Mouse (Mus musculus): ENCODE measurements around the gene Fbxl15.

Fbxl15 gene

DNA sequence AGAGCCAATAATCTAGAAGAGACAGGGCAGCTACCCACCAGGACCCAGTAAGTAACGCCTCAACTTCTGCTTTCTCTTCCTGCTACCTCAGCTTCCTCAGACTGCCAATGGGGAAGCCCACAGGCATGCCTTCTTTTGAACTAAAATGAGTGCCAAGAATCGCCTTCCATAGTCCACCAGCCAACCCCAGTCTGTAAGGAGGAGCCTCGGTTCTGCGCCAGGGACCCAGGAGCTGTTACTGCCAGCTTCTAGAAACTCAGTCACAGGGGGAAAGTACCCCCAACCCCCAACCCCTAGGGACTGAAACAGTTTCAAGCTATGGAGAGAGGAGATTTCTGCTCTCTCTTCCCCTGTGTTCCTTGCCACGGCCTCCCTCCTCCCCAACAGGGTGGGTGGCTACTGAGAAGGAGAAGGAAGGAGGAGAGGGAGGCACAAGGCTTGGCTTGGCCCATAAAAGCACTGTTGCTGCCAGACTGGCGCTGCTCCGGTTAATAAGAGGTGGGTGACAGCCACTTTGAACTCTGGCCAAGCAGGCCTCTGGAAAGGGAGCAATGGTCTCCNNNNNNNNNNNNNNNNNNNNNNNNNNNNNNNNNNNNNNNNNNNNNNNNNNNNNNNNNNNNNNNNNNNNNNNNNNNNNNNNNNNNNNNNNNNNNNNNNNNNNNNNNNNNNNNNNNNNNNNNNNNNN is 11.4 kb downstream of the Fbxl15 start:
- peak; percentile 79 for DNase-seq (ENCODE audit: low read depth, low spot score)
- Histone ChIP-seq H3K27me3 (ENCODE audit: control insufficient read depth, insufficient read depth, low read length, poor library complexity, severe bottlenecking) (no peaks in the 10 kb centered on the region), H3K36me3 (ENCODE audit: control insufficient read depth, insufficient read depth, low read length, poor library complexity, severe bottlenecking) (no peaks in the 10 kb centered on the region)

DNA sequence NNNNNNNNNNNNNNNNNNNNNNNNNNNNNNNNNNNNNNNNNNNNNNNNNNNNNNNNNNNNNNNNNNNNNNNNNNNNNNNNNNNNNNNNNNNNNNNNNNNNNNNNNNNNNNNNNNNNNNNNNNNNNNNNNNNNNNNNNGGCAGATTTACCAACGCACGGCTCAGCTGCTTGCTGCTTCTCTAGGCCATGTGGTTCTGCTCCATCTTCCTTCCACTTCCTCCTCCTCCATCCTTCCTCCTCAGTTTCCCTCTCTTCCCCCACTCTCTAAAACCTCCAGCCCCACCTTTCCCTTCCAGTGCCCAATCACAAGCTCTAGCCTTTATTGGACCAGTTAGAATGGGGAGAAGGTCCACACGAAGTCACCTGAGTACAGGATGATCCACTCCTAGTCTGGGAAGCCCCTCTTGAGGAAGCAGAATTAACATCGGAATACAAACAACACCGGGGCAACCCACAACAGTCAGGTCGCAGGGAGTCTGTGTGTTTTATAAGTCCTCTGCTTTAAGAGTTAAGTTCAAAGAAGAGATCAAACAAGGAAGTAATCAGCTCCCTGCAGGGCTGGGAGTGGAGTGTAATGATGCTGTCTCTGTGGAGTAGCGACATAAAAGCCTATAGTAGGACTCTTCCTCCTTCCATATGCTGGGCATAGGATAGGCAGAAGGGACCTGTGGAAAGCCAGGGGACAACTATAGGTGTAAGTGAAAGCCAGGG is 16.9 kb downstream of the Fbxl15 start:
- no peaks in the 10 kb centered on the region for H3K27me3 ChIP-seq (ENCODE audit: control insufficient read depth, insufficient read depth, low read length, poor library complexity, severe bottlenecking)
- H3K36me3 ChIP-seq (ENCODE audit: control insufficient read depth, insufficient read depth, low read length, poor library complexity, severe bottlenecking): no peaks in the 10 kb centered on the region
- no peak for DNase-seq (ENCODE audit: low read depth, low spot score)

DNA sequence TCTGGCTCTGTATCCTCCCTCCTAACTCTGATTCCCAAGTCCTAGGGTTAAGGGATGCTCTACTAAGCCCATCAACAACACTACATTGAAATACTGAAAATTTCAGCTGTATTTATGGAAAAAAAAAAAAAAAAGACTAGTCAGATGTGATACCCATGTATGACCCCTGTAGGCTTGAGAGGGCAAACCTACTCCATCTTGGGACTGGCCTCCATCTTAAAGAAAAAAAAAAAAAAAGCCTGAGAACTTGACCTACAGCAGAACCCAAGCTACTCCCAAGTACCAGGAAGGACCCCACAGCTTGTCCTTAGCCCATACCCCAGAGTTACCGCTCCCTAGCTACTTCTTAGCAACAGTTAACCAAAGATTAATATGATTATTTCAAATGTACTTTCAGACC is 19.2 kb downstream of the Fbxl15 start:
- H3K36me3 ChIP-seq (ENCODE audit: control insufficient read depth, insufficient read depth, low read length, poor library complexity, severe bottlenecking): no peaks in the 10 kb centered on the region
- DNase-seq (ENCODE audit: low read depth, low spot score): no peak
- no peaks in the 10 kb centered on the region for H3K27me3 ChIP-seq (ENCODE audit: control insufficient read depth, insufficient read depth, low read length, poor library complexity, severe bottlenecking)

DNA sequence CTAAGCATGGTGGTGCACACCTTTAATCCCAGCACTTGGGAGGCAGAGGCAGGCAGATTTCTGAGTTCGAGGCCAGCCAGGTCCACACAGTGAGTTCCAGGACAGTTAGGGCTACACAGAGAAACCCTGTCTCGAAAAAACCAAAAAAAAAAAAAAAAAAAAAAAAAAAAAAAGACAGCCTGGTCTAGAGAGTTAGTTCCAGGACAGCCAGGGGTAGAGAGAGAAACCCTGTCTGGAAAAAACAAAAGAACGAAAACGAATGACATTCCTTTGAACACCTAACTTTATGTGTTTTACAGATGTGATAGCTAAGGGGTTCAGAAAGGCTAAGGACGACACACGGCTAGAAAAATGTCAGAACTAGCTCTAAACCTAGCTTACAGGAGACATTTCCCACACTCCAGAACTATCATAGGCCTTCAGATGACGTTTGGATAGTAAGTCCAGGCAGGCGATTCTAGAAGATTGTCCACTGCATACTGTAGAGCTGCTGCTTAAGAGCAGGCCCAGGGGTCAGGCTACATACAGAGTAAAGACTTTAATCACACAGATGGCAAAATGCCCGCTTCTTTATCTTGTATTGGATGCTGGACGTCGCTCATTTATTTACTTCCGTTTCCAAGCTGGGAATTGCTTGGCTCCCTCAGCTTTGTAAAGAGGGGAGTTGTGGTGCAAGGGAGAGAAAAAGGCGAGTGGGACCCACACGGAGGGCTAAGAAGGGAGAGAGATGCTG is 20.1 kb downstream of the Fbxl15 start:
- DNase-seq (ENCODE audit: low read depth, low spot score): no peak
- Histone ChIP-seq H3K36me3 (ENCODE audit: control insufficient read depth, insufficient read depth, low read length, poor library complexity, severe bottlenecking) (no peaks in the 10 kb centered on the region), H3K27me3 (ENCODE audit: control insufficient read depth, insufficient read depth, low read length, poor library complexity, severe bottlenecking) (no peaks in the 10 kb centered on the region)

DNA sequence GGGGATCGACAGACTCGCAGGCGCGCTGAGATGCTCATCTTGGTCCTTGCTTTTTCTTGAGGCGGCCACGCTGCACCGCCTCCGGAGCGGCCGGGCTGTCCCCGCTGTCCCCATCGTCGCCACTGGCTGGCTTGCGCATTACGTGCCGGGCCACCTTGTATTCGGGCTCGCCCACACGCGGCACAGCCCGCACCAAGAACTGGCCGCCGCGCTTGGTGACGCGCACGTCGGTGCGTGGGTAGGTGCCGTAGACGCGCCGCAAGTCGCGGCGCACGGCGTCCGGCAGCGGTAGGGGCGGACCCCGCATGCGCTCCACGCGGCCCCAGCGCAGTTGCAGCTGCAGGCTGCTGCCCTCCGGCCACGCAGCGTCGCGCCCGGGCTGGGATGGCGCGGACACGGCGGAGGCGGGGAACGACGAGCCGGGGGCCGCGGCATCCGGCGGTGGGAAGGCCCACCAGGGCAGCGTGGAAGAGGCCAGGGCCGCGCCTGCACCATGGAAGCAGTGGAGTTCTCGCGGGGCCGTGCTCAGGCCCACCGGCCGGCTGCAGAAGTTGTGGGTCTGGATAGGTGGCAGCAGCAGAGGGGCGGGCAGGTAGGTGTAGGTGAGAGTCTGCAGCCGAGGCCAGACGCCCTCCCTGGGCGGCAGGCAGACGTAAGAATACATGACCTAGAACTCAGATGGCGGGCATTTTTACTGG is 20.9 kb downstream of the Fbxl15 start:
- DNase-seq (ENCODE audit: low read depth, low spot score): peak; percentile 69
- no peaks in the 10 kb centered on the region for H3K36me3 ChIP-seq (ENCODE audit: control insufficient read depth, insufficient read depth, low read length, poor library complexity, severe bottlenecking)
- no peaks in the 10 kb centered on the region for H3K27me3 ChIP-seq (ENCODE audit: control insufficient read depth, insufficient read depth, low read length, poor library complexity, severe bottlenecking)

DNA sequence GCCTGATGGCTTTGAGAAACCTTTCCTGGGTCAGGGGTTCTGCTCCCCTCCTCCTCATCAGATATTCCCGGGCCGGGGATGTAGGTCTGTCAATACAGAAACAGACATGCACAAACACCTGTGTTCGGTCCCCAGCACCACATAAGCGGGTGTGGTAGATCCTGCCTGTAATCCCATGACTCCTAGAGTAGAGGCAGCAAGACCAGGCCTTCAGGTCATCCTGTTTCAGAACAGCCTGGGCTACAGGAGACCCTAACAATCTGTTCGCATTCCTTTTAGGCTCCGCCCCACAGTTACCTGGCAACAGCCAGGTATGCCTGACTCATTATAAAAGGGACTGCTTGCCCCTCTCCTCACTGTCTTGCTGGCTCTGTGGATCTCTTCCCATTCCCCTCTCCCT is 21.6 kb downstream of the Fbxl15 start:
- DNase-seq (ENCODE audit: low read depth, low spot score): no peak
- no peaks in the 10 kb centered on the region for H3K36me3 ChIP-seq (ENCODE audit: control insufficient read depth, insufficient read depth, low read length, poor library complexity, severe bottlenecking)
- no peaks in the 10 kb centered on the region for H3K27me3 ChIP-seq (ENCODE audit: control insufficient read depth, insufficient read depth, low read length, poor library complexity, severe bottlenecking)

DNA sequence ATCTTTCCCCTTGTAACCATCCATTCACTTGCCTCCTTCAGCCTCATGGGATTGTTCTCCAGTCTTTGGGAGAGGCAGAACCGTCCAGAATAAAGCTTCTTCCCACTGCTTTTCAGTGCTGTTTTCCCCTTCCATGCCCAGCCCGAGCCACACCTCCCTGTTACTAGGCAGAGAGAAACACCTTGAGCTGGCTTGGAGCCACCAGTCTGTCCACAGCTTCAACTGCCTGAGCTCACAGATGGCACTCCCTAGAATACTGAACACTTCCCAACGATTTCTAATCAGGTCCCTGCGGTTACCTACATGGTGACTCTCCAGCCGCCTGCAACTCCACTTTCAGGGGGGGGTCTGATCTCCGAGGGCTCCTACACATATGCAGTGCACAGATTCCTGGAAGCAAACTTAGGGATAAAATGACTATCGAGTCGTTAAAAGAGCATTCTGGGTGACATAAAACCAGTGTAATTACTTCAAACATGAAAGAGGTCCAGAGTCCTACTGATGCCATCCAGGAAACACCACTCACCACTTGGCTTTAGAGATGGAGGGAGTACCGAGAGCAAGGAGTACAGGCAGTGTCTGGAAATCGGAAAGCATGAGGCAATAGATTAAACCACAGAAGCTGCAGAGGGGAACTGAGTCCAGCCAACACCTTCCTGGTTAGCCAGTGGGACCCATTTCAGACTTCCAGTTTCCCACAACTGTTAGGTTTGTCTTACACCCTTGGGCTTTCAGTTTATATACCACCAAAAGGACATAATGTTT is 22.4 kb downstream of the Fbxl15 start, which contains the start of gene 2310034G01Rik:
2310034G01Rik (minus strand) TSS at position 135 of the 765 bp plus-strand sequence.
- Histone ChIP-seq H3K36me3 (ENCODE audit: control insufficient read depth, insufficient read depth, low read length, poor library complexity, severe bottlenecking) (no peaks in the 10 kb centered on the region), H3K27me3 (ENCODE audit: control insufficient read depth, insufficient read depth, low read length, poor library complexity, severe bottlenecking) (no peaks in the 10 kb centered on the region)
- DNase-seq (ENCODE audit: low read depth, low spot score): no peak

DNA sequence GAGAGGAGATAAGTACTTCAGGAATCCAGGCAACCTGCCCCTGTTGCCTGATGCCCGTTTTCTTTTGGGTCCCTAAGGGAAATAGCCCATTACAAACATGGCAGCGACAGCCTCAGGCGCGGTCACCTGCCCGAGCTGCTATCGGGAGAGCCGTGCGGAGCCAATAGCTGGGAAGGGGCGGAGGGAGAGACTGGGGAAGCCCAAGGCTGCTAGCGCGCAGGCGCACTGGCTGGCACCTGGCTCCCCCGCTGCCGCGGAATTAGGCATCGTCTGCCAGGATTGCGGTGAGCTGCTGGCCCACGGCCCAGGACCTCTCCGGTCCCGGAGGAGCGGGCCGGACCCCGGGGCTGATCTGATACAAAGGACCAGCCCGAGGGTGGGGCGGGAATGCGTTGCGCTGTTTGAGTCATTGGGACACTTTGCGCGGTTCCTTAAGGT is 28.7 kb downstream of the Fbxl15 start:
- H3K27me3 ChIP-seq (ENCODE audit: control insufficient read depth, insufficient read depth, low read length, poor library complexity, severe bottlenecking): no peaks in the 10 kb centered on the region
- peak; percentile 76 for DNase-seq (ENCODE audit: low read depth, low spot score)
- H3K36me3 ChIP-seq (ENCODE audit: control insufficient read depth, insufficient read depth, low read length, poor library complexity, severe bottlenecking): no peaks in the 10 kb centered on the region

DNA sequence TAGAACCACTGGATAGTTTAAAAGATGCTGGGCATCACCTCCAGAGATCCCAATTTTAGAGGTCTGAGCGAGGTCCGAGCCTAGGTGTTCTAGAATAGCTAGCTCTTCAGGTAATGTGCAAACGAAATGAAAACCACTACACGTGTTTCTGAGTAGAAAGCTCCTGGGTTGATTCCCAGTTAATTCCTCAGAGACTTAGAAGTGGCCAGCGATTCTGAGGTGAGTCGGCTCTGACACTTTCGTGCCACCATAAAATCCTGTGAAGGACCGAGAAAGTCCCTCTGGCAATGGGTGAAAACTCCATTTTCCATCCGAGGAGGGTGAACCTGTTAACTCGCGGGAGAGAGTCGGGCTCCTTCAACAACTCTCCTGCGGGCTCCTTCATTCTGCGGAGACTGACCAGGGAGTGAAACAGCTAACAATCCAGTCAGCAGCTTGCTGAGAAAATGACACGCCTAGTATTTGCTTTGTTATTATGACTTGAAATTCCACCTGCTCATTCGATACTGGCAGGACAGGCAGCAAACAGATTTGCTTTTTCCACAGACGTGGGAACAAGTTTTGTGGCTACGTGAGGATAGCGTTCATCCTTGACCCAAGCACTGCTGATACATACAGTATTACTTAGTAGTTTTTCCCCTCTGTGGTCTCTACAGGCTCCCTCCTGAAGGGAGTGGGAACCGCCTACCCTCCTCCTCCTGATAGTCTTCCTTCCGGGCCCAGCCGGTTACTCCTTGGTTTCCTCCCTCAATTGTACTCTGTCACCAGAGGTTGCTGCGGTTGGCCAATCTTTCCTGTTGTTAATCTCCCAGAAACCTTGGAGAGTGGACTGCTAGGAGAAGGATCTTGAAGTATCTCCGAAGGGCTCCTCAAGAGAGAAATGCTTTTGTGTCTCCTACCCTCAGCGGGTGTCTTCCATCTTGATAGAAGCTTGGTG is 29.6 kb downstream of the Fbxl15 start:
- no peaks in the 10 kb centered on the region for H3K36me3 ChIP-seq (ENCODE audit: control insufficient read depth, insufficient read depth, low read length, poor library complexity, severe bottlenecking)
- DNase-seq (ENCODE audit: low read depth, low spot score): no peak
- H3K27me3 ChIP-seq (ENCODE audit: control insufficient read depth, insufficient read depth, low read length, poor library complexity, severe bottlenecking): no peaks in the 10 kb centered on the region

DNA sequence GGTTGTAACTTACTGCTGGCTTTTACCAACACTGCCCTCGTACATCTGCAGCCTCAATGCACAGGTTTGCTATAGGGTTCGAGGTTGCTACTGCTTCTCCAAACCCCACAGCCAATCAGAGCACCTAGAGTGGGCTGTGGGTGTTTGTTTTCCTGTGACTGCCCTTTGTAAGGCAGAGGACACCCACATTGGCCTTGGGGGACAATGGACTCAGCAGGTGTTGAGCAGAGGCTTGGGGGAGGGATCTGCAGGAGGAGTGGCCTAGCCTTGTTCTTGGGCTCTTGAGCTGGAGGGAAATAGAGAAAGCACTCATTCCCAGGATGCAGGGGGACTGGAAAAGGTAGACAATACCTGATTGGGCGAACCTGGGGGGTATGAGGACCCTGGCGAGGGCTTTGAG is 30.4 kb downstream of the Fbxl15 start:
- DNase-seq (ENCODE audit: low read depth, low spot score): no peak
- H3K27me3 ChIP-seq (ENCODE audit: control insufficient read depth, insufficient read depth, low read length, poor library complexity, severe bottlenecking): no peaks in the 10 kb centered on the region
- H3K36me3 ChIP-seq (ENCODE audit: control insufficient read depth, insufficient read depth, low read length, poor library complexity, severe bottlenecking): no peaks in the 10 kb centered on the region

DNA sequence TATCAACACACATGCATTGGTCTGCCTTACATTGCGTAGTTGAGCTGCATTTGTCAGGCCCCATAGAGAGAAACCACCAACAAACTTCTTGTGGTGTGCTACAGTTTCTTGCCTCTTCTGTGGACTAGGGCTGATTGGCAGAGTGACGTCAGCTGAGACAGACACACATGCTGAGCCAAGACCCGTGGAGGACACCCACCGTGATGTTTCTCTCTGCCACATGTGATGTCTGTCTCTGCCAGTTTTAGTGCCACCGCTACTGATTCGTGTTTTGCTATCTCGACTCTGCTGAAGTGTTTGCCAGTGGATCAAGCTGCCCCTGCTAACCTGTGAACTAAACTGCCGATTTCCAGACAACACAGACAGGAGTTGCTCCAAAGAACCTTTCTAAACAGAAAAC is 34.1 kb downstream of the Fbxl15 start:
- no peak for DNase-seq (ENCODE audit: low read depth, low spot score)
- Histone ChIP-seq H3K27me3 (ENCODE audit: control insufficient read depth, insufficient read depth, low read length, poor library complexity, severe bottlenecking) (no peaks in the 10 kb centered on the region), H3K36me3 (ENCODE audit: control insufficient read depth, insufficient read depth, low read length, poor library complexity, severe bottlenecking) (no peaks in the 10 kb centered on the region)

DNA sequence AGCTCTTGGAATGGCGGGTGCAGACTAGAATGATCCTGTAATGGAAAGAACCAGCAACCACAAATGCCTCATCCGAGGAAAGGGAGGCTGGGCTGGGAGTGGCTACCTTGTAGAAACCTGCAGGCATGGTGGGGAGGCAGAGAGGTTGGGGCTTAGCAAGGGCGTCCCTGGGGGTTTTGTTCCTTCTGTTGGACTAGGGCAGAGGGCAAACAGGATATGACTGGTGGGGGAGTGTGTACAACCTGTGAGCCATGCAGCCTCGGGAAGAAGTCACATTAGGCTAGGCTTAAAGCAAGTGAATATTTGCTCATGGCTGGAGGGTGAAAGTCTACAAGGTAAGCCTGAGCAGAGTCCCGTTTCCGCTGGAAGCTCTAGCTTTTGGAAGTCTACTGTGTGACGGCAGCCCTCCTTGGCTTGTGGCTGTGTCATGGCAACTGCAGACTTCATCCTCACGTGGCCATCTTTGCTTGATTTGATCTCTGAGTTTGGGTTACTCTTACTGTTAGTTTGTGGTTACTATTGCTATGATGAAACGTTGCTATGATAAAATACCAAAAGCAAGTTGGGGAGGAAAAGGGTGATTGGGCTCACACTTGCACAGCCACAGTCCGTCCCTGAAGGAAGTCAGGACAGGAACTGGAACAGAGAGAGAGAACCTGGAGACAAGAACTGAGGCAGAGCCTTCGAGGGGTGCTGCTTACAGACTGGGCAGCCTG is 35.5 kb downstream of the Fbxl15 start:
- no peaks in the 10 kb centered on the region for H3K27me3 ChIP-seq (ENCODE audit: control insufficient read depth, insufficient read depth, low read length, poor library complexity, severe bottlenecking)
- H3K36me3 ChIP-seq (ENCODE audit: control insufficient read depth, insufficient read depth, low read length, poor library complexity, severe bottlenecking): no peaks in the 10 kb centered on the region
- DNase-seq (ENCODE audit: low read depth, low spot score): no peak
